Mouse (Mus musculus) liver, embryonic 12.5 days (tissue): ENCODE data around the gene Nmb. TPM values are rescaled to one million over a fixed set of nuclear protein-coding genes. Genes with fewer than 3 reads are reported as not detected.
A peak's percentile ranks its signal among the peaks of the same experiment; 100 is the strongest.

ENCODE experiments used
- ATAC-seq: fragments of 200-750 bp; cut with Nextera tagmentation; 2 replicates; pipeline ENCODE4 v1.8.0; 2017; ENCODE audit warnings: moderate number of reproducible peaks, mild to moderate bottlenecking, moderate library complexity
- H3K27ac ChIP-seq: fragments of 300-500 bp; sonication (generic); 2 replicates; pipeline ENCODE4 v1.5.1; 2016; ENCODE audit warnings: mild to moderate bottlenecking
- H3K27me3 ChIP-seq: fragments of 300-500 bp; sonication (generic); replicated peaks from 2 replicates; pipeline ENCODE4 v1.6.1; 2016; ENCODE audit warnings: mild to moderate bottlenecking, moderate library complexity
- H3K36me3 ChIP-seq: fragments of 300-500 bp; sonication (generic); 2 replicates; pipeline ENCODE4 v1.6.1; 2016; ENCODE audit warnings: mild to moderate bottlenecking, moderate library complexity
- H3K4me1 ChIP-seq: fragments of 300-500 bp; sonication (generic); 2 replicates; pipeline ENCODE4 v1.6.1; 2016
- H3K4me2 ChIP-seq: fragments of 300-500 bp; sonication (generic); 2 replicates; pipeline ENCODE4 v1.6.1; 2016; ENCODE audit warnings: mild to moderate bottlenecking, moderate library complexity
- H3K4me3 ChIP-seq: fragments of 300-500 bp; sonication (generic); 2 replicates; pipeline ENCODE4 v1.5.1; 2016; ENCODE audit warnings: mild to moderate bottlenecking, moderate library complexity
- H3K9ac ChIP-seq: fragments of 300-500 bp; sonication (generic); 2 replicates; pipeline ENCODE4 v1.6.1; 2016; ENCODE audit warnings: mild to moderate bottlenecking, moderate library complexity
- H3K9me3 ChIP-seq: fragments of 300-500 bp; sonication (generic); replicated peaks from 2 replicates; pipeline ENCODE4 v1.6.1; 2016; ENCODE audit warnings: mild to moderate bottlenecking, moderate library complexity
- WGBS: fragments of 180-500 bp; shearing (Covaris S2); methylation state at CpG from one replicate; pipeline ENCODE4 v1.1.7; 2016; ENCODE audit not compliant: insufficient replicate concordance; 5-methylcytosine and 5-hydroxymethylcytosine counted together
- polyA plus RNA-seq: library from polyadenylated mRNA; unstranded; fragments of >200 nt; fragmentation: Nextera tagmentation; extraction: Ambion mirVana; gene quantifications from 2 replicates; pipeline ENCODE4 v1.2.1, GENCODE M21; 2016

Gene Nmb
- polyA plus RNA-seq, 1 experiment from 2014 or later = 2.4 TPM

- Histone ChIP-seq H3K4me2 (no peak overlapping the region), H3K4me1 (peaks cover 23% of the 10 kb centered on the region), H3K27me3 (no peaks in the 10 kb centered on the region), H3K27ac (no peak overlapping the region), H3K9ac (no peak overlapping the region), H3K4me3 (no peak overlapping the region), H3K36me3 (peaks cover 91% of the 10 kb centered on the region), H3K9me3 (no peaks in the 10 kb centered on the region)
- WGBS = 87% methylated on average over 14 of the region's 14 CpGs
- no peak for ATAC-seq
Measured at GRCm38 (mm10) chr7:80894815-80895519, 9.9 kb downstream of the Nmb start.

DNA sequence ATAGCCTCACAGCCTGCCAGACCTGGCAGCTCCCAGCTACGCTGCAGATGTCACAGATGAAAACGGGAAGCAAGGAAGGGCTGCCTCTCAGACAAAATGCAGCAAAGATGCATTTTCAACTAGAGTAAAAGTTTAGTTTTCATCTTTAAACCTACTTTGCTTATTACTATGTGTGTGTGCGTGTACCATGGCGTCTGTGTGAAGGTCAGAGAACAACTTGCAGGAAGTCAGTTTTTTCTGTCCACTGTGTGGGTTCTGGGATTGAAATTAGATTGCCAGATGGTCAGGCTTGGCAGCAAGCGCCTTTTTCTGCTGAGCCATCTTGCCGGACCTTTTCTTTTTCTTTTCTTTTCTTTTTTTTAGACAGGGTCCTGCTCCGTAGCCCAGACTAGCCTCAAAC is 10.7 kb downstream of the Nmb start:
- no peak overlapping the region for H3K9ac ChIP-seq
- peaks cover 92% of the 10 kb centered on the region for H3K36me3 ChIP-seq
- ATAC-seq = no peak
- H3K4me3 ChIP-seq = no peak overlapping the region
- no peak overlapping the region for H3K27ac ChIP-seq
- no peaks in the 10 kb centered on the region for H3K9me3 ChIP-seq
- WGBS = 82% methylated on average over 7 of the region's 7 CpGs
- H3K4me2 ChIP-seq = no peak overlapping the region
- H3K27me3 ChIP-seq = no peaks in the 10 kb centered on the region
- peaks cover 23% of the 10 kb centered on the region for H3K4me1 ChIP-seq

GRCm38 (mm10) chr7:80893753-80894129 is 11.1 kb downstream of the Nmb start:
- ATAC-seq = no peak
- H3K4me1 ChIP-seq = peaks cover 26% of the 10 kb centered on the region
- H3K27me3 ChIP-seq = no peaks in the 10 kb centered on the region
- WGBS = 85% methylated on average over 6 of the region's 6 CpGs
- H3K36me3 ChIP-seq = peaks cover 88% of the 10 kb centered on the region
- no peak overlapping the region for H3K9ac ChIP-seq
- H3K27ac ChIP-seq = no peak overlapping the region
- no peak overlapping the region for H3K4me3 ChIP-seq
- no peaks in the 10 kb centered on the region for H3K9me3 ChIP-seq
- H3K4me2 ChIP-seq = no peak overlapping the region

DNA sequence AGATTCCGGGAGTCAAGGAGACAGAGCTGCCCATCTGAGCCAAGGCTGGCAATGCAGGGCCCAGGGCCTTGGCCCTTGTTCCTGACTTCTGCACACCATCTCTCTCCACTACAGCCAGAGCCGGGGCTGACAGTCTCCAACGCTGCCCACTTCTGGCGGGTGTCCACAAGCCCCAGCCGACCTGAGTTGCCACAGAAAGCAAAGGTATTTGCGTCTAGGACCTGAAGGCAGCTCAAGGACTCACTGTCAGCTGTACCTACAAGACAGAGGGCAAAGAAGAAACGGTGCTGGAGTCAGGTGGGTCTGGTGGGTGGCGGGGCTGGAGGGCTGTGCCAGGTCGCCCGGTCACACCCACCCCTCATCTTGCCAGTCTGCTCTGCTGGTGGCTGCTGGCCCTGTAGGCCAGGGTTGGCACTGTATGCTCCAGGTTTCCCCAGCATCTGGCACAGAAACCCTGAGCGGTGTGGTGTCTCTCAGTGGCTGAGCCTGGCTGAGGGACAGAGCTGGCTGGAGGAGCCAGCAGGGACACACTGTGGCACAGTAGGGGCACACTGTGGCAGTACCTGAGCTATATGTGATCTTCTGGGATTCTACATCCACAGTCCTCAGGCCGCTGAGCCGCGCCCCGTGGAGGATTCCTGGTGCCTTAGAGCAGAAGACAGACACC is 11.7 kb downstream of the Nmb start:
- H3K9me3 ChIP-seq = no peaks in the 10 kb centered on the region
- H3K27ac ChIP-seq = no peak overlapping the region
- no peak overlapping the region for H3K9ac ChIP-seq
- whole genome bisulfite sequencing = 84% methylated on average over 15 of the region's 15 CpGs
- H3K27me3 ChIP-seq = no peaks in the 10 kb centered on the region
- H3K4me3 ChIP-seq = no peak overlapping the region
- H3K4me1 ChIP-seq = peaks cover 26% of the 10 kb centered on the region
- H3K36me3 ChIP-seq = peaks cover 88% of the 10 kb centered on the region
- no peak overlapping the region for H3K4me2 ChIP-seq
- 0 out of 2 replicates have a peak, but pooled peaks have one; percentile 10 for ATAC-seq

DNA sequence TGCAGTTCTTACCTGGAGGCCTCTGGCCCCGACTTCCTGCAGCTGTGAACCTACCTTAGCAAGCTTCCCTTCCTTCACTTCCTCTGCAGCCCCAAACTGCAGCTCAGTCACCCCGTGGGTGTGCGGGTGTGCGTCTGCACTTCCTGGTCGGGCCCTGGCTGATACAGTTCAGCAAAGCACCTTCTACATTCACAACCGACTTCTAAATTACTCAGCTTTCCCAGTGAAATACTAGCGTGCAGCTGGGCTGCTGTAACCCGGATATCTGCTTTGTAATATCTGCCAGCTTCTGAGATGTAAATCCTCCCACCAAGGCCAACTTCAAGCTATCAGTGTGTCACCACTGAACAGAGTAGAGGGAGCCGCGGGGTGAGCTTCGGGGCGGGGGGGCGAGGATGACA is 15.0 kb downstream of the Nmb start:
- ATAC-seq = no peak
- H3K4me1 ChIP-seq = 0 out of 2 replicates have a peak, but pooled peaks cover 8% of the 10 kb centered on the region
- WGBS = 59% methylated on average over 13 of the region's 13 CpGs
- no peaks in the 10 kb centered on the region for H3K27me3 ChIP-seq
- H3K4me2 ChIP-seq = no peak overlapping the region
- H3K27ac ChIP-seq = 0 out of 2 replicates have a peak overlapping the region, but pooled peaks have one; percentile 20
- no peak overlapping the region for H3K4me3 ChIP-seq
- H3K9ac ChIP-seq = no peak overlapping the region
- H3K9me3 ChIP-seq = no peaks in the 10 kb centered on the region
- peaks cover 56% of the 10 kb centered on the region for H3K36me3 ChIP-seq

DNA sequence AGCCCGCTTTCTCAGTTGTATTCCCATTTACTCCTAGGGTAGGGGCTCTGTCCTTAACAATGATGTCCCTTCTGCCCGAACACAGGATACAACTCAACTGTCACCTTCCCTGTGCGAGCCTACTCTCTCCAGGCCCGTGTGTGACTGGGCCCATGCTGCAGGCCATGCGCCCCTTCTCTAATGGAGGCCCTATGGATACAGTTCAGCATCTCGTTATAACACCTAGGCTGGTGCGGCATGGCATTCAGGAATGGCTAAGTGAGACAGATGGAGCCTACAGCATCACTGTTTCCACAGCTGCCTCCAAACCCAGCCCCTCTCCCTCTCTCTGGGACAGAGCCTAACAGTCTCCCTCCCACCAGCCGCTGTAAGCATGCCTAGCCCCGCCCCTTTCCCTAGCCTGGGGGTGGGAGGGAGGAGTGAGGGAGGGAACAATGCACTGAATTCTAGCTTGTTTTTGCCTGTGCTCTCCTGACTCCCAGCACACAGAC is 15.8 kb downstream of the Nmb start:
- peaks cover 49% of the 10 kb centered on the region for H3K36me3 ChIP-seq
- H3K9me3 ChIP-seq = no peaks in the 10 kb centered on the region
- H3K9ac ChIP-seq = no peak overlapping the region
- peak overlapping the region; percentile 17; the same call in 1 of the 2 replicates for H3K27ac ChIP-seq
- ATAC-seq = peak; percentile 41; the same call in 1 of the 2 replicates
- 0 out of 2 replicates have a peak, but pooled peaks cover 8% of the 10 kb centered on the region for H3K4me1 ChIP-seq
- 61% methylated on average over 9 of the region's 9 CpGs for WGBS
- H3K27me3 ChIP-seq = no peaks in the 10 kb centered on the region
- no peak overlapping the region for H3K4me2 ChIP-seq
- no peak overlapping the region for H3K4me3 ChIP-seq

DNA sequence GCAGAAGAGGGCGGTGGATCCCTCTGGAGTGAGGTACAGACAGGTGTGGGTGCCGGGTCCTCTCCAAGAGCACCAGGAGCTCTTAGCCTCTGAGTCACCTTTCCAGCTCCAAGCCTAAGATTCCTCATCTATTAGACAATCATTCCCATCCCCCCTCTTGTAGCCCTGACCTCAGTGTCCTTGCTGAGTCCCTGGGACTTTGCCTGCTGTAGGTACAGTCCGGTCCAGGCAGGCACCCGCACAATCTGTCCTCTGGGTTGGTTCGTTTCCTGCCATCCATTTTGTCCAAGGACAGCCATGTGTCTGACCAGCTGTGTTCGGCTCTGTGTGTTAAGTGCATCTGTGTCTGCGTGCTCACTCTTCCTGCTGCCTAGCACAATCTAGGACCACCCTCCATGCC is 16.3 kb downstream of the Nmb start:
- Histone ChIP-seq H3K9me3 (no peaks in the 10 kb centered on the region), H3K4me3 (no peak overlapping the region), H3K4me2 (no peak overlapping the region), H3K4me1 (0 out of 2 replicates have a peak, but pooled peaks cover 8% of the 10 kb centered on the region), H3K27ac (no peak overlapping the region), H3K9ac (no peak overlapping the region), H3K36me3 (peaks cover 44% of the 10 kb centered on the region), H3K27me3 (no peaks in the 10 kb centered on the region)
- 74% methylated on average over 7 of the region's 7 CpGs for WGBS
- ATAC-seq = peak; percentile 11; the same call in 1 of the 2 replicates

- Histone ChIP-seq H3K4me1 (peaks cover 15% of the 10 kb centered on the region), H3K27me3 (no peaks in the 10 kb centered on the region), H3K4me3 (no peak overlapping the region), H3K9ac (no peak overlapping the region), H3K4me2 (no peak overlapping the region), H3K9me3 (no peaks in the 10 kb centered on the region), H3K27ac (no peak overlapping the region), H3K36me3 (peaks cover 15% of the 10 kb centered on the region)
- 21% methylated on average over 1 of the region's 1 CpGs for WGBS
- no peak for ATAC-seq
Measured at GRCm38 (mm10) chr7:80885666-80886065, 19.2 kb downstream of the Nmb start.

GRCm38 (mm10) chr7:80882830-80883505 is 21.9 kb downstream of the Nmb start:
- H3K27ac ChIP-seq = no peak overlapping the region
- H3K4me2 ChIP-seq = peak overlapping the region; percentile 55
- H3K27me3 ChIP-seq = no peaks in the 10 kb centered on the region
- no peaks in the 10 kb centered on the region for H3K36me3 ChIP-seq
- peak; percentile 82 for ATAC-seq
- H3K9ac ChIP-seq = no peak overlapping the region
- H3K9me3 ChIP-seq = no peaks in the 10 kb centered on the region
- H3K4me1 ChIP-seq = peaks cover 7% of the 10 kb centered on the region
- peak overlapping the region; percentile 23 for H3K4me3 ChIP-seq
- WGBS = 17% methylated on average over 14 of the region's 14 CpGs

- no peak for ATAC-seq
- H3K9me3 ChIP-seq = no peaks in the 10 kb centered on the region
- H3K27me3 ChIP-seq = peaks cover 32% of the 10 kb centered on the region
- H3K27ac ChIP-seq = no peak overlapping the region
- H3K9ac ChIP-seq = 0 out of 2 replicates have a peak overlapping the region, but pooled peaks have one; percentile 4
- H3K4me3 ChIP-seq = no peak overlapping the region
- 0 out of 2 replicates have a peak overlapping the region, but pooled peaks have one; percentile 6 for H3K4me2 ChIP-seq
- H3K36me3 ChIP-seq = peaks cover 49% of the 10 kb centered on the region
- 35% methylated on average over 37 of the region's 37 CpGs for WGBS
- H3K4me1 ChIP-seq = peaks cover 7% of the 10 kb centered on the region; the same call in 1 of the 2 replicates
Measured at GRCm38 (mm10) chr7:80875727-80876126, 29.1 kb downstream of the Nmb start.

- no peak for ATAC-seq
- H3K36me3 ChIP-seq = peaks cover 56% of the 10 kb centered on the region
- H3K4me2 ChIP-seq = no peak overlapping the region
- H3K4me1 ChIP-seq = peaks cover 7% of the 10 kb centered on the region; the same call in 1 of the 2 replicates
- no peak overlapping the region for H3K27ac ChIP-seq
- no peak overlapping the region for H3K4me3 ChIP-seq
- no peaks in the 10 kb centered on the region for H3K9me3 ChIP-seq
- peaks cover 32% of the 10 kb centered on the region for H3K27me3 ChIP-seq
- no peak overlapping the region for H3K9ac ChIP-seq
- 84% methylated on average over 2 of the region's 2 CpGs for WGBS
Measured at GRCm38 (mm10) chr7:80873631-80874030, 31.2 kb downstream of the Nmb start.
